Mouse (Mus musculus): Measurements from ENCODE around the gene Ppp1r13l. TPM values are rescaled to one million over a fixed set of nuclear protein-coding genes. Genes with fewer than 3 reads are reported as not detected.

Ppp1r13l gene
- polyA plus RNA-seq, 1 experiment: 21.5 TPM

DNA sequence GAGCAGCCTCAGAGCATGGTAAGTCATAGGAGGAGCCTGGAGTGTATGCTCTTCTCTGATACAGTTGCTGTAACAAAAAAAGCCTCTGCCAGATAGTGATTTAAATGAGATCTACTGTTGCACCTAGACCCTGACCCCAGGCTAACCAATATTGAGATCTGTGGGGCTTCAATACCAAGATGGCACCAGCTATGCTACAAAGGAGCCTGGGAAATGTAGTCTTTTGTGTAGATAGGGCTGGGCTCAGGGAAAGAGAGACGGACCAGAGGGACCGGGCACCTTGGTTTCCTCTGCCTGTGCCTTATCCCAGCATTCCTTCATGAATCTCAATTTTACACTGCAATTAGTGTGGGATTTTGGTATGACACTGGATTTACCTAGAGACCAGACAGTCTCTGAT is 13.8 kb downstream of the Ppp1r13l start:
- Histone ChIP-seq H3K79me3 (ENCODE audit: low read depth) (no peaks in the 10 kb centered on the region), H3K27me3 (ENCODE audit: control insufficient read depth, insufficient read depth, insufficient read length) (no peaks in the 10 kb centered on the region), H3K36me3 (ENCODE audit: control insufficient read depth, insufficient read depth) (no peaks in the 10 kb centered on the region), H3K4me3 (ENCODE audit: insufficient read depth, poor library complexity, severe bottlenecking) (no peak overlapping the region), H3ac (ENCODE audit: control insufficient read depth, insufficient read length, low read depth) (no peak overlapping the region), H3K79me2 (ENCODE audit: control insufficient read depth, insufficient read depth) (no peaks in the 10 kb centered on the region)
- TF ChIP-seq MYOG (IDR thresholded peaks at IDR 0.05; ENCODE audit: control insufficient read depth, extremely low read depth, insufficient read length): no peak
- TF ChIP-seq MYOD1 (IDR thresholded peaks at IDR 0.05; ENCODE audit: control insufficient read depth, insufficient read length, low read depth): no peak
- TF ChIP-seq MAX (IDR thresholded peaks at IDR 0.05): no peak
- TF ChIP-seq CEBPB (IDR thresholded peaks at IDR 0.05; ENCODE audit: low read depth): no peak
- no peak for TF ChIP-seq FOSL1 (IDR thresholded peaks at IDR 0.05; ENCODE audit: insufficient read depth, low read length, poor library complexity, severe bottlenecking)
- TF ChIP-seq USF1 (IDR thresholded peaks at IDR 0.05; ENCODE audit: low read depth): no peak
- TF ChIP-seq CTCF (IDR thresholded peaks at IDR 0.05; ENCODE audit: control insufficient read depth, insufficient read depth, insufficient read length): no peak

DNA sequence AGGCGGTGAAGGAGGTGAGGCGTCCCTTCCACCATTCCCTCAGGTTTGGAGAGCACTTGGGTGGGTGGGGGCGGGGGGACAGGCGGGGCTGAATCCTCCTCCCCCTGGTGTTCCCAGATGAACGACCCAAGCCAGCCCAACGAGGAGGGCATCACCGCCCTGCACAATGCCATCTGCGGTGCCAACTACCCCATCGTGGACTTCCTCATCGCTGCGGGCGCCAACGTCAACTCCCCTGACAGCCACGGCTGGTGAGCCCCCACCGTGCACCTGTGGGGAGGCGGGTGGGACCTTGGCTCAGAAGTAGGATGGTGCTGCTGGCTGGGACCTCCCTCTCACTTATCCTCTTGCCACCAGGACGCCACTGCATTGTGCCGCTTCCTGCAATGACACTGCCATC is 15.8 kb downstream of the Ppp1r13l start:
- H3ac ChIP-seq (ENCODE audit: control insufficient read depth, insufficient read length, low read depth): no peak overlapping the region
- H3K27me3 ChIP-seq (ENCODE audit: control insufficient read depth, insufficient read depth, insufficient read length): no peaks in the 10 kb centered on the region
- no peaks in the 10 kb centered on the region for H3K79me3 ChIP-seq (ENCODE audit: low read depth)
- H3K36me3 ChIP-seq (ENCODE audit: control insufficient read depth, insufficient read depth): no peaks in the 10 kb centered on the region
- TF ChIP-seq CTCF (IDR thresholded peaks at IDR 0.05; ENCODE audit: control insufficient read depth, insufficient read depth, insufficient read length) (no peak), CEBPB (IDR thresholded peaks at IDR 0.05; ENCODE audit: low read depth) (no peak), FOSL1 (IDR thresholded peaks at IDR 0.05; ENCODE audit: insufficient read depth, low read length, poor library complexity, severe bottlenecking) (no peak), MAX (IDR thresholded peaks at IDR 0.05) (no peak), MYOD1 (IDR thresholded peaks at IDR 0.05; ENCODE audit: control insufficient read depth, insufficient read length, low read depth) (no peak), MYOG (IDR thresholded peaks at IDR 0.05; ENCODE audit: control insufficient read depth, extremely low read depth, insufficient read length) (no peak), USF1 (IDR thresholded peaks at IDR 0.05; ENCODE audit: low read depth) (no peak)
- no peak overlapping the region for H3K4me3 ChIP-seq (ENCODE audit: insufficient read depth, poor library complexity, severe bottlenecking)
- H3K79me2 ChIP-seq (ENCODE audit: control insufficient read depth, insufficient read depth): no peaks in the 10 kb centered on the region

- Histone ChIP-seq H3K36me3 (ENCODE audit: control insufficient read depth, insufficient read depth) (no peaks in the 10 kb centered on the region), H3K4me3 (ENCODE audit: insufficient read depth, poor library complexity, severe bottlenecking) (no peak overlapping the region), H3K79me3 (ENCODE audit: low read depth) (no peaks in the 10 kb centered on the region), H3K27me3 (ENCODE audit: control insufficient read depth, insufficient read depth, insufficient read length) (no peaks in the 10 kb centered on the region), H3ac (ENCODE audit: control insufficient read depth, insufficient read length, low read depth) (no peak overlapping the region), H3K79me2 (ENCODE audit: control insufficient read depth, insufficient read depth) (no peaks in the 10 kb centered on the region)
- TF ChIP-seq MAX (IDR thresholded peaks at IDR 0.05) (no peak), MYOD1 (IDR thresholded peaks at IDR 0.05; ENCODE audit: control insufficient read depth, insufficient read length, low read depth) (no peak), FOSL1 (IDR thresholded peaks at IDR 0.05; ENCODE audit: insufficient read depth, low read length, poor library complexity, severe bottlenecking) (no peak), CEBPB (IDR thresholded peaks at IDR 0.05; ENCODE audit: low read depth) (no peak), CTCF (IDR thresholded peaks at IDR 0.05; ENCODE audit: control insufficient read depth, insufficient read depth, insufficient read length) (no peak), USF1 (IDR thresholded peaks at IDR 0.05; ENCODE audit: low read depth) (no peak), MYOG (IDR thresholded peaks at IDR 0.05; ENCODE audit: control insufficient read depth, extremely low read depth, insufficient read length) (no peak)
These were observed 16.5 kb downstream of the Ppp1r13l start for GRCm38 (mm10) chr7:19376019-19376418.

GRCm38 (mm10) chr7:19378049-19378448 is 18.5 kb downstream of the Ppp1r13l start:
- Histone ChIP-seq H3K27me3 (ENCODE audit: control insufficient read depth, insufficient read depth, insufficient read length) (no peaks in the 10 kb centered on the region), H3K79me2 (ENCODE audit: control insufficient read depth, insufficient read depth) (peaks cover 11% of the 10 kb centered on the region), H3K79me3 (ENCODE audit: low read depth) (peaks cover 9% of the 10 kb centered on the region), H3ac (ENCODE audit: control insufficient read depth, insufficient read length, low read depth) (no peak overlapping the region), H3K4me3 (ENCODE audit: insufficient read depth, poor library complexity, severe bottlenecking) (no peak overlapping the region), H3K36me3 (ENCODE audit: control insufficient read depth, insufficient read depth) (no peaks in the 10 kb centered on the region)
- TF ChIP-seq MYOG (IDR thresholded peaks at IDR 0.05; ENCODE audit: control insufficient read depth, extremely low read depth, insufficient read length) (no peak), MAX (IDR thresholded peaks at IDR 0.05) (no peak), USF1 (IDR thresholded peaks at IDR 0.05; ENCODE audit: low read depth) (no peak), CEBPB (IDR thresholded peaks at IDR 0.05; ENCODE audit: low read depth) (no peak), CTCF (IDR thresholded peaks at IDR 0.05; ENCODE audit: control insufficient read depth, insufficient read depth, insufficient read length) (no peak), FOSL1 (IDR thresholded peaks at IDR 0.05; ENCODE audit: insufficient read depth, low read length, poor library complexity, severe bottlenecking) (no peak), MYOD1 (IDR thresholded peaks at IDR 0.05; ENCODE audit: control insufficient read depth, insufficient read length, low read depth) (no peak)

DNA sequence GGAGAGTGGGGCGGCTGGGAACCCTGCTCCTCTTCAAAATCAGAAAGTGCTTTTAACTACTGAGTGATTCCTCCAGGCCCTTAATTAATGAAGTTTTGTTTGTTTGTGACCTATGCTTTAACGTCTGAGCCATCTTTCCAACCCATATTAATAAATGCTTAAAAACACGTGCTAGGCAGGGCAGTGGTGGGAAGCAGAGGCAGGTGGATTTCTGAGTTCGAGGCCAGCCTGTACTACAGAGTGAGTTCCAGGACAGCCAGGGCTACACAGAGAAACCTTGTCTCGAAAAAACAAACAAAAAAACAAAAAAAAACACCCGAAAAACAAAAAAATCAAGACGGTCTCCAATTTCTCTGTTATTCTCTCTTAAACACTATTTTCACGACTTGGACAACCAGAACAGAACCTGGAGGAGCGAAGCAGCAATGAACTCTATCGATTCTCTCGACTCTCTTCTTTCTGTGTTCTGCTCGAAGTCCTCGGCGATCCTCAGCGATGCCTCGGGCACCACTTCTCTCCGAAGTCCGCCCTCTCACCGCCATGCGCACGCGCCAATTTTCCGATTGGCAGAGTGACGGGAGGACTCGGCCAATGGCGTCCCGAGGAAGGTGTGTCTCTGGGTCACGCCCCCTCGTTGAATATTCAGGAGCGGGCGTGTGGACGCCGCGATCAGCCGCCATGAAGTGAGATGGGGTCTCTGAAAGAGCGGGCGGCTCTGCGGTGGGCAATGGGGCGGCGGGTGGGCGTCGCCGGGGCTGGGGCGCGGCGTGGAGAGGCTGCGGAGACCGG is 22.0 kb downstream of the Ppp1r13l start, which contains the start of gene Ercc2:
TSS of gene Ercc2 (plus strand) at position 634 of the 789 bp plus-strand sequence.
- no peaks in the 10 kb centered on the region for H3K27me3 ChIP-seq (ENCODE audit: control insufficient read depth, insufficient read depth, insufficient read length)
- TF ChIP-seq USF1 (IDR thresholded peaks at IDR 0.05; ENCODE audit: low read depth) (peak; percentile 24), FOSL1 (IDR thresholded peaks at IDR 0.05; ENCODE audit: insufficient read depth, low read length, poor library complexity, severe bottlenecking) (no peak), MAX (IDR thresholded peaks at IDR 0.05) (peak; percentile 23), MYOD1 (IDR thresholded peaks at IDR 0.05; ENCODE audit: control insufficient read depth, insufficient read length, low read depth) (no peak), CEBPB (IDR thresholded peaks at IDR 0.05; ENCODE audit: low read depth) (no peak)
- H3K79me3 ChIP-seq (ENCODE audit: low read depth): peaks cover 14% of the 10 kb centered on the region
- H3K36me3 ChIP-seq (ENCODE audit: control insufficient read depth, insufficient read depth): no peaks in the 10 kb centered on the region
- H3K4me3 ChIP-seq (ENCODE audit: insufficient read depth, poor library complexity, severe bottlenecking): peak within 1 kb of the TSS; percentile 44
- peaks cover 26% of the 10 kb centered on the region for H3K79me2 ChIP-seq (ENCODE audit: control insufficient read depth, insufficient read depth)
- H3ac ChIP-seq (ENCODE audit: control insufficient read depth, insufficient read length, low read depth): peak within 1 kb of the TSS; percentile 72
